Mouse (Mus musculus) liver, embryonic 12.5 days (tissue): ENCODE measurements around the gene Slc8b1. TPM values are rescaled to one million over a fixed set of nuclear protein-coding genes. Genes with fewer than 3 reads are reported as not detected.

Source experiments
- ATAC-seq: fragments of 200-750 bp; cut with Nextera tagmentation; 2 replicates; pipeline ENCODE4 v1.8.0; 2017; ENCODE audit warnings: moderate number of reproducible peaks, mild to moderate bottlenecking, moderate library complexity
- H3K27ac ChIP-seq: fragments of 300-500 bp; sonication (generic); 2 replicates; pipeline ENCODE4 v1.5.1; 2016; ENCODE audit warnings: mild to moderate bottlenecking
- H3K27me3 ChIP-seq: fragments of 300-500 bp; sonication (generic); replicated peaks from 2 replicates; pipeline ENCODE4 v1.6.1; 2016; ENCODE audit warnings: mild to moderate bottlenecking, moderate library complexity
- H3K36me3 ChIP-seq: fragments of 300-500 bp; sonication (generic); 2 replicates; pipeline ENCODE4 v1.6.1; 2016; ENCODE audit warnings: mild to moderate bottlenecking, moderate library complexity
- H3K4me1 ChIP-seq: fragments of 300-500 bp; sonication (generic); 2 replicates; pipeline ENCODE4 v1.6.1; 2016
- H3K4me2 ChIP-seq: fragments of 300-500 bp; sonication (generic); 2 replicates; pipeline ENCODE4 v1.6.1; 2016; ENCODE audit warnings: mild to moderate bottlenecking, moderate library complexity
- H3K4me3 ChIP-seq: fragments of 300-500 bp; sonication (generic); 2 replicates; pipeline ENCODE4 v1.5.1; 2016; ENCODE audit warnings: mild to moderate bottlenecking, moderate library complexity
- H3K9ac ChIP-seq: fragments of 300-500 bp; sonication (generic); 2 replicates; pipeline ENCODE4 v1.6.1; 2016; ENCODE audit warnings: mild to moderate bottlenecking, moderate library complexity
- H3K9me3 ChIP-seq: fragments of 300-500 bp; sonication (generic); replicated peaks from 2 replicates; pipeline ENCODE4 v1.6.1; 2016; ENCODE audit warnings: mild to moderate bottlenecking, moderate library complexity
- WGBS: fragments of 180-500 bp; shearing (Covaris S2); methylation state at CpG from one replicate; pipeline ENCODE4 v1.1.7; 2016; ENCODE audit not compliant: insufficient replicate concordance; 5-methylcytosine and 5-hydroxymethylcytosine counted together
- polyA plus RNA-seq: library from polyadenylated mRNA; unstranded; fragments of >200 nt; fragmentation: Nextera tagmentation; extraction: Ambion mirVana; gene quantifications from 2 replicates; pipeline ENCODE4 v1.2.1, GENCODE M21; 2016

Gene Slc8b1
- polyA plus RNA-seq, 1 experiment from 2014 or later = 4.2 TPM

DNA sequence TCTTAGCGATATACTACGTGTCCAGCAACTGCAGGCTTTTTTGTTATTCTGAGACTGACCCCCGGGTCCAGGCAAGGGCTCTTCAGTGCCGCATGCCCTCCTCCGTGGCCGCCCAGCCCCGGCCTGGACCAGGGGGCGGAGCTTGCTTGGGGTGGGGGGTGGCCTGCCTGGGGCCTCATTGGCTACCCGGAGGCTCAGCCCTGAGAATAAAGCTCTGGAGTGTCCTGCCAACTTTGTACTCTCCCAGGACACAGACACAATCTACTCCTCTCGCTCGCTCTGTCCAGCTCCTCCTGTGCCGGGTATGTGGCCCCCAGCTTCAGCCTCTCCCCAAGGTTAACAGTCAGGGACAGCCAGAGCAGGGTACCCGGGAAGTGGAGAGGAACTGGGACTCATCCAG, 34.7 kb upstream of the Slc8b1 start, which contains the start of gene Sds:
TSS of gene Sds (plus strand) at position 231 of the 400 bp plus-strand sequence.
- H3K4me2 ChIP-seq = no peak within 1 kb of the TSS
- no peak within 1 kb of the TSS for H3K9ac ChIP-seq
- H3K4me1 ChIP-seq = no peaks in the 10 kb centered on the region
- no peaks in the 10 kb centered on the region for H3K36me3 ChIP-seq
- H3K27ac ChIP-seq = no peak within 1 kb of the TSS
- H3K4me3 ChIP-seq = no peak within 1 kb of the TSS
- no peaks in the 10 kb centered on the region for H3K9me3 ChIP-seq
- ATAC-seq = no peak
- 21% methylated on average over 13 of the region's 13 CpGs for WGBS
- peaks cover 79% of the 10 kb centered on the region for H3K27me3 ChIP-seq

DNA sequence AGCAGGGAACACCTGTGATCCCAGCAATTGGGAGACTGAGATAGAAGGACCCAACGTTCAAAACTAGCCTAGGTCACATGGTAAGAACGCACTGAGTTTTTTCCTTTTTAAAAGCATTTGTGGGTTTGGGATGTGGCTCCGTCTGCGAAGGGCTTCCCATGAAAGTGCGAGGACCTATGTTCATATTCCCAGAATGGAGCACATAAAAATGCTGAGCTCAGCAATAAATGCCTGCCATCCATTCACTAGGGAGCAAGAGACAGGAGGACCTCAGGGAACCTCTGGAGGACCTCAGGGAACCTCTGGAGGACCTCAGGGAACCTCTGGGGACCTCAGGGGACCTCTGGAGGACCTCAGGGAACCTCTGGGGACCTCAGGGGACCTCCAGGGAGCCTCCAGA, 33.0 kb upstream of the Slc8b1 start:
- no peaks in the 10 kb centered on the region for H3K9me3 ChIP-seq
- H3K36me3 ChIP-seq = no peaks in the 10 kb centered on the region
- peaks cover 65% of the 10 kb centered on the region for H3K27me3 ChIP-seq
- no peak overlapping the region for H3K27ac ChIP-seq
- no peaks in the 10 kb centered on the region for H3K4me1 ChIP-seq
- H3K4me2 ChIP-seq = no peak overlapping the region
- H3K9ac ChIP-seq = no peak overlapping the region
- ATAC-seq = no peak
- 74% methylated on average over 5 of the region's 5 CpGs for WGBS
- no peak overlapping the region for H3K4me3 ChIP-seq

DNA sequence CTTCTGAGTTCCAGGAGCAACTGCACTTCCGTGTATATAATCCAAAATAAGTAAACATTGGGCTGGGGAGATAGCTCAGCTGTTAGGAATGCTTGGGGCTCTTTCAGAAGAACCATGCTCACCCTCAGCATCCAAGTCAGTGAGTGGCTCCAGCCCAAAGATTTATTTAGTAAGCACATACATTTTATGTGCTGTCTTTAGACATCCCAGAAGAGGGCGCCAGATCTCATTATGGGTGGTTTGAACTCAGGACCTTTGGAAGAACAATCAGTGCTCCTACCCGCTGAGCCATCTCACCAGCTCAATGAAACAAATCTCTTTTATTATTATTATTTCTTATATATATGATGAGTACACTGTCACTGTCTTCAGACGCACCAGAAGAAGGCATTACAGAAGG, 31.4 kb upstream of the Slc8b1 start:
- no peak overlapping the region for H3K9ac ChIP-seq
- no peak overlapping the region for H3K4me3 ChIP-seq
- H3K9me3 ChIP-seq = no peaks in the 10 kb centered on the region
- H3K27me3 ChIP-seq = peaks cover 54% of the 10 kb centered on the region
- H3K4me2 ChIP-seq = no peak overlapping the region
- no peaks in the 10 kb centered on the region for H3K4me1 ChIP-seq
- ATAC-seq = no peak
- H3K36me3 ChIP-seq = no peaks in the 10 kb centered on the region; the same call in 1 of the 2 replicates
- WGBS = 54% methylated on average over 4 of the region's 4 CpGs
- H3K27ac ChIP-seq = no peak overlapping the region

DNA sequence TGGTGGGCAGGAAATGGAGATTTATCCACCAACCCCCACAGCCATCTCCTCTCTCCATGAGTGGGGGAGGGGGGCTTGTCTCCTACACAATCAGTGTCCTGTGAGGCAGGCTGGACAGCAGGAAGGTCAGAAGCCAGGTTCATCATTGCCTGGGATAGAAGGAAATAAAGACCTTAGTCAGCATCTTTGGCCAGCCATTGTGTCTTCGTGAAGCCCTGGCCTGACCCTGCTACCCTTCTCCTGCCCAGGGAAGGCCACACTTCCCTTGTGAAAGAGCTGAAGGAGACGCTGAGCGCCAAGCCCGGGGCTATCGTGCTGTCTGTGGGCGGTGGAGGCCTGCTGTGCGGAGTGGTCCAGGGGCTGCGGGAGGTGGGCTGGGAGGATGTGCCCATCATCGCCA, 29.8 kb upstream of the Slc8b1 start:
- ATAC-seq = no peak
- H3K9ac ChIP-seq = no peak overlapping the region
- H3K4me2 ChIP-seq = no peak overlapping the region
- H3K36me3 ChIP-seq = peaks cover 17% of the 10 kb centered on the region
- H3K27me3 ChIP-seq = peaks cover 39% of the 10 kb centered on the region
- H3K4me3 ChIP-seq = no peak overlapping the region
- H3K4me1 ChIP-seq = no peaks in the 10 kb centered on the region
- no peak overlapping the region for H3K27ac ChIP-seq
- H3K9me3 ChIP-seq = no peaks in the 10 kb centered on the region
- 55% methylated on average over 9 of the region's 9 CpGs for WGBS

DNA sequence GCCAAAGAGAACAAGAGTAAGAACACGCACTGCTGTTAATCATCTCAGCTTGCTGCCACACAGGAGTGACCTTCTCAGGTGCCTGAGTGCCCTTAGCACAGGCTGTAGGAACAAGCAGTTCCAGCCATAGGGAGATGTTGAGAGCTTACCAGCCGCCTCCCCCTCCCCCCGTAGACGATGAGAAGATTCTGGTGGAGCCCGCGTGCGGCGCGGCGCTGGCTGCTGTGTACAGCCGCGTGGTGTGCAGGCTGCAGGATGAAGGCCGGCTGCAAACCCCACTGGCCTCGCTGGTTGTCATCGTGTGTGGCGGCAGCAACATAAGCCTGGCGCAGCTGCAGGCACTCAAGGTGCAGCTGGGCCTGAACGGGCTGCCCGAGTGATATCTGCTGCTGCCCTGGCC, 27.6 kb upstream of the Slc8b1 start:
- Histone ChIP-seq H3K9me3 (no peaks in the 10 kb centered on the region), H3K4me2 (no peak overlapping the region), H3K9ac (no peak overlapping the region), H3K36me3 (peaks cover 38% of the 10 kb centered on the region), H3K4me3 (no peak overlapping the region), H3K27me3 (peaks cover 17% of the 10 kb centered on the region), H3K4me1 (no peaks in the 10 kb centered on the region), H3K27ac (no peak overlapping the region)
- no peak for ATAC-seq
- WGBS = 78% methylated on average over 19 of the region's 19 CpGs

DNA sequence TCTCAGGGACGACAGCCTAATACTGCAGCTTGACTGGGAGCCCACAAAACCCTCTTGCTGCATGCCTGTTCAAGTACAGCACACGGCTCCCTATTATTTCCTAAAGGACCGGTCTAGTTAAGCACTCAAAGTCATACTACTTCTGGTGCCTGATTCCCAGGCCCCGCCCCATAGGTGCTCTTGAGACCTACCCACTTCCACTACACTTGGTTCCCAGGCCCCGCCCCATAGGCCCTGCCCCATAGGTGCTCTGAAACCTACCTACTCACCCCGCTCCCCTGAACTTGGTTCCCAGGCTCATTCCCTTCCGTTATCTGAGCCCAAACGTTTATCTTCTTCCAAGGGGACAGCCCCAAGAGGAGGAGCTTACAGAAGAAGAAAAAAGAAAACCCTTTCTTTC, 23.1 kb upstream of the Slc8b1 start:
- 0 out of 2 replicates have a peak, but pooled peaks cover 5% of the 10 kb centered on the region for H3K4me1 ChIP-seq
- no peak overlapping the region for H3K4me2 ChIP-seq
- ATAC-seq = no peak
- peaks cover 64% of the 10 kb centered on the region for H3K36me3 ChIP-seq
- H3K4me3 ChIP-seq = no peak overlapping the region
- H3K27me3 ChIP-seq = no peaks in the 10 kb centered on the region
- H3K9ac ChIP-seq = no peak overlapping the region
- no peak overlapping the region for H3K27ac ChIP-seq
- no peaks in the 10 kb centered on the region for H3K9me3 ChIP-seq
- 75% methylated on average over 8 of the region's 8 CpGs for WGBS

DNA sequence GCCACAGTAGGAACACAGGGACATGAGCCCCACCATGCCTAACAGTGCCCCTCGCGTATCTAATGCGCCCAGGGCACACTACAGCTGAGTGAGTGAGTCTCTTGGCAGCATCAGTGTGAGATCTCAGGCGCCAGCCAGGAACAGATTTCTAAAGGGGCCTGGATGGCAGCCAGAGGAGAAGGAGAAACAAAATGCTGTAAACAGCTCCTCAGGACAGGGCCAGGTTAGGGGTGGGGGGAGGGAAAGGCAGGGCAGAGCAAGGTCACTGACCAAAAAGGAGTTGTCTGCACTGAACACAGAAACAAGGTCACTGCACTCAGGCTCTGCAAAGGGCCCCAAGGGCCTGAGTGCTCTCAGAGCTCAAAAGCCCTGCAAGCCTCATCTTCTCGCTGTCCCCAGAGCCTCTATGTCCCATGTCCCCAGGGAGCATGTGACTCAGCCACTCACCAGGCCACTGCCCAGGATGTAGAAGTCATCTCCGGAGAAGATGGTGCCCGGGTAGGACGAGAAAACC, 20.2 kb upstream of the Slc8b1 start:
- no peak overlapping the region for H3K27ac ChIP-seq
- peaks cover 75% of the 10 kb centered on the region for H3K36me3 ChIP-seq
- ATAC-seq = no peak
- no peak overlapping the region for H3K4me2 ChIP-seq
- no peaks in the 10 kb centered on the region for H3K9me3 ChIP-seq
- H3K9ac ChIP-seq = no peak overlapping the region
- no peaks in the 10 kb centered on the region for H3K27me3 ChIP-seq
- 76% methylated on average over 8 of the region's 8 CpGs for WGBS
- H3K4me1 ChIP-seq = 0 out of 2 replicates have a peak, but pooled peaks cover 5% of the 10 kb centered on the region
- H3K4me3 ChIP-seq = no peak overlapping the region

DNA sequence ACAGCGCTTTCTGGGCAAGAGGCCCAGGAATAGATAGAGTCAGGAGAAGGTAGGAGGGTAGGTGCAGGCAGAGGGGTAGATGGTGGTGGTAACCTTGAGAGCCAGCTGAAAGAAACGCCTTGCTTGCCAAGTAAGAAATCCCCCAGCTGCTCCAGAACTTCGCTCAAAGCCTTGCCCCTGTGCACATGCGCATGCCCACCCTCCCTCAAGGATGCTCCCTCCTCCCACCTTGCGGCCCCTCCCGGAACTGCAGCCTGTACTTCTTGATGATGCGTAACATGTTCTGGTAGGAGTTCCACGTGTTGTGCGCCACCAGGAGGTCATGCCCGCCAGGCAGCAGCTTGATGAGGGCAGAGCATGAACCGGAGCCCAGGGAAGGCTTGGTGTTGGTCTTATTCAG, 18.5 kb upstream of the Slc8b1 start:
- H3K27ac ChIP-seq = no peak overlapping the region
- H3K4me2 ChIP-seq = no peak overlapping the region
- ATAC-seq = no peak
- no peak overlapping the region for H3K4me3 ChIP-seq
- no peak overlapping the region for H3K9ac ChIP-seq
- H3K27me3 ChIP-seq = no peaks in the 10 kb centered on the region
- no peaks in the 10 kb centered on the region for H3K9me3 ChIP-seq
- 72% methylated on average over 11 of the region's 11 CpGs for WGBS
- peaks cover 64% of the 10 kb centered on the region for H3K36me3 ChIP-seq
- H3K4me1 ChIP-seq = 0 out of 2 replicates have a peak, but pooled peaks cover 5% of the 10 kb centered on the region

DNA sequence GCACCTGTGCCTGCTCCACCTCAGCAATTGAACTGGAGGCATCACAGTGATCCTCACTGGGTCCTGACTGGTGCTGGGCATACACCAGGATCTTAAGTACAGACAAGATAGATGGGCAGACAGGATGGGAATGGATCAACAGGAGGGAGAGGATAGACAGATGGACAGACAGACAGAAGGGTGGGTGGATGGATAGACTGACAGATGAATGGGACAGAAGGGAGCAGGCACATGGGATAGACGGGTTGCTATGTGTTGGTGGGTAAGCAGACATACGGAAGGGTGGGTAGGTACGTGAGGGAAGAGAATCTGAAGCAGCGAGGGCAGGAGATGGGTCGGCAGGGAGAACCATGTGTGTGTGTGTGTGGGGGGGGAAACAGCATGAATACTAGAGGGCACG, 17.5 kb upstream of the Slc8b1 start:
- Histone ChIP-seq H3K9me3 (no peaks in the 10 kb centered on the region), H3K4me3 (no peak overlapping the region), H3K27me3 (no peaks in the 10 kb centered on the region), H3K4me2 (no peak overlapping the region), H3K4me1 (peaks cover 5% of the 10 kb centered on the region; the same call in 1 of the 2 replicates), H3K27ac (no peak overlapping the region), H3K36me3 (peaks cover 61% of the 10 kb centered on the region), H3K9ac (no peak overlapping the region)
- WGBS = 79% methylated on average over 6 of the region's 6 CpGs
- ATAC-seq = no peak

DNA sequence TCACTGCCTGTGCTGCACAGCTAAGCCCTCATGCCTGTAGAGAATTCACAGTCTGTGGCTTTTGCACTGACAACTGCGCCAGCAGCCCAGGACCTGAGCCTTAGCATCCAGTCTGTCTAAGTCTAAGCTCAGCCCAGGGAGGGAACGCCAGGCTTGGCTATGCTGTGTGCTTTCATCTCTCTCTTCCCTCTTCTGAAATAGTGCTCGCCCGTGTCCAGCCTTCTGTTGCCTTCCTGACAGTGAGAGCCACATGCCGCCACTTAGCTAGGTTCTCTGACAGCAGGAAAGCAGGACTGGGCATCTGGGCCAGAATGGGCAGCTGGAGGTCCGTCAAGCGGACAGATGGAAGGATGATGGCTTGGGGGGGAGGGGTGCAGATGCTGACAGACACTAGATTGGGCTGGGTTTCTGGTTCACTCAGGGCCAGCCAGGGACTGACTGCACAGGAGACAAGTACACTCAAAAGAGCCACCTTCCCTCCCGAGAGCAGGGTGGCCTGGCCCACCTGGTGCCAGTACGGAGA, 17.0 kb upstream of the Slc8b1 start:
- Histone ChIP-seq H3K4me1 (peaks cover 5% of the 10 kb centered on the region; the same call in 1 of the 2 replicates), H3K9me3 (no peaks in the 10 kb centered on the region), H3K4me2 (no peak overlapping the region), H3K36me3 (peaks cover 61% of the 10 kb centered on the region), H3K27me3 (no peaks in the 10 kb centered on the region), H3K9ac (no peak overlapping the region), H3K4me3 (no peak overlapping the region), H3K27ac (no peak overlapping the region)
- WGBS = 86% methylated on average over 9 of the region's 9 CpGs
- ATAC-seq = no peak

DNA sequence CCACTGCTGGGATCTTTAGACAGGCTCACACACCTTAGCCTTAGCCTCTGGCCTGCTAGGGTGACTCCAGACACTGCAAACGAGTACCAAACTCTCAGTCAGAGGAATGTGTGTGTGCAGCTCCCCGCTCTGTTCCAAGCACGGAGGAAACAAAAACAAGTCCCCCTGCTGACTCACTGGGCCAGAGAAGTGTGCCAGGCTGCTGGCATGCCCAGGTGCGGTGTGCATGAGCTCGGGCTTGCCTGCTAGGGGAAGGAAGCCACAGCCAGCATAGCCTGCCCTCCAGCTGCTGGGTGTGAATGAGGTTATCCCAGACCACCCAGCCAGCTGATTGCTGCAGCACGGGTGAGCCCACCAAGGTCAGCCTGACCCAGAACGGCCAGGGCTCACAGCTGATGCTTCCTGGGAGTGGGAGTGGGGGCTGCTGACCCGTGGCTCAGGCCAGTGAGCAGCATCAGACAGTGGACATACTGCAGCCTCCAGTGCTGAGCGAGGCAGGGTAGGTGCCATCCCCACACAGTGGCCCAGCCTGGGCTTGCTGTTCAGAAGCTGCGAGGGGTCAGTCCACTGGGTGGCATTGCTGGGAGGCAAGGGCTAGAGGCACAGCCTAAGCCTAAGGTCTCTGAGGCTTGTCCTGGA, 15.8 kb upstream of the Slc8b1 start:
- Histone ChIP-seq H3K9me3 (no peaks in the 10 kb centered on the region), H3K4me2 (no peak overlapping the region), H3K9ac (no peak overlapping the region), H3K27ac (no peak overlapping the region), H3K4me1 (peaks cover 5% of the 10 kb centered on the region; the same call in 1 of the 2 replicates), H3K4me3 (no peak overlapping the region), H3K36me3 (peaks cover 61% of the 10 kb centered on the region), H3K27me3 (no peaks in the 10 kb centered on the region)
- WGBS = 70% methylated on average over 10 of the region's 10 CpGs
- 0 out of 2 replicates have a peak, but pooled peaks have one; percentile 36 for ATAC-seq

DNA sequence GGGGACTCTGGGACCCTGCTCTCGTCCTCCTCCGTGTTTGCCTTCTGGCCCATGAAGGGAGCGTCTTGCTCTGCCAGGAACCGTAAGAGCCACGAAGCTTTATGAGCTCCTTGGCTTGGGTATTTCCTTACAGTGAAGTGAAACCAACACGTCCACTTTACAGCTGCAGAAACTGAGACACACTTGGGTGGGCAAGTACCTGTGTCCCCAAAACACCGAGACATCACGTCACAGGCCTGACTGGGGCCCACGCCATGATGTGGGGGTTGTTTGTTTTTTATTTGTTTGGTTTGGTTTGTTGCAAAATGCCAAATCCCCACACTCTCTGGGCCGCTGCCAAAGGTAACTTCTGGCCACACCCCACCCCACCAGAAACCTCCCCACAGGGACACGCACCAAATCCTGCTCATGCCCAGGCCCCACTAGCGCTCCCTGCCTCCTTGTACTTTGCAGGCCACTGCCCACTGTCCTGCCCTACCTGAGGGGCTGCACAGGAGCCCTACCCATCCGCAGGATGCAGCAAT, 15.2 kb upstream of the Slc8b1 start:
- 82% methylated on average over 13 of the region's 13 CpGs for WGBS
- H3K4me3 ChIP-seq = no peak overlapping the region
- H3K27ac ChIP-seq = no peak overlapping the region
- H3K4me1 ChIP-seq = peaks cover 5% of the 10 kb centered on the region; the same call in 1 of the 2 replicates
- ATAC-seq = no peak
- no peaks in the 10 kb centered on the region for H3K9me3 ChIP-seq
- peaks cover 58% of the 10 kb centered on the region for H3K36me3 ChIP-seq
- H3K9ac ChIP-seq = no peak overlapping the region
- no peak overlapping the region for H3K4me2 ChIP-seq
- H3K27me3 ChIP-seq = no peaks in the 10 kb centered on the region
